Mouse (Mus musculus) regulatory T cell (primary cell): Measurements from ENCODE around the gene Scgb1b27.
"Not testable (repeated sequence)": the region's sequence is repeated elsewhere in the genome, so short reads cannot be mapped to it uniquely, and the experiment has no call there.

ENCODE experiments used
- in situ Hi-C: fragments of 300-600 bp; cut with MboI, MseI; formaldehyde crosslinking; loops from one replicate; pipeline ENCODE4 v1.15.1; 2025; ENCODE audit warnings: high pct_unique_total_duplicates

Scgb1b27 gene

DNA sequence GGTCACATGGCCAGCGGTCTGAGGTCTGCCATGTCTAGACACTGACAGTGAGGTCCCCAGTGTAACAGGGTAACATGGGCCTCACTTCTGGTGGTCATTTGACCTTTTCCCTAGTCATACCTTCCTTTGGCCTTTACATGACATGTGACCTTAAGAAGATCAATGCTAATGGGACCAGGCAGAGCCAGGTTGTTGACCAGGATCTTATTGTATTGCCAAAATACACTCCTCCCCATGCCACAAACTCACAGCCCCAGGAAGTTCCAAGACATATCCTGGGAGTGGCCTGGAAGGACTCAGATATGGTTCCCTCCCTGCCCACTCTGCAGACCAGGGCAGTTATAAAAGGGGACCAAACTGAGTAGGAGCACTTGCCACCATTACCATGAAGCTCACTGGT is at the start of gene Scgb1b27:
Gene Scgb1b27 (plus strand): TSS at position 301 of the 400 bp plus-strand sequence.
- in situ Hi-C loops: not testable (repeated sequence)

DNA sequence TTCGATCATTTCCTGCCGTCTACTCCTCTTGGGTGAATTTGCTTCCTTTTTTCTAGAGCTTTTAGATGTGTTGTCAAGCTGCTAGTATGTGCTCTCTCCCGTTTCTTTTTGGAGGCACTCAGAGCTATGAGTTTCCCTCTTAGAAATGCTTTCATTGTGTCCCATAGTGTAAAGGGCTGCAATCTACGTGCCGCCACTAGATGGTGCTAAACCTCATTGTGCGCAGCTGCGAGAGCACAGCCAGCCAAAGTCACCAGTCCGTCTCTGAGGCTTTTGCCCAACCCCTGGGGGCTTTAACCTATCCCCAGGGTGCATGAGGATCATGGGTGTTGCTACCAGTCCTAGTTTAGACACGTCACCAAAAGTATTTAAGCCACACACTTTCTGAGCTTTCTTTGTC is 39.0 kb upstream of the Scgb1b27 start:
- in situ Hi-C loops: not testable (repeated sequence)

GRCm38 (mm10) chr7:34013842-34014241 is 7.4 kb upstream of the Scgb1b27 start, which contains the start of gene Scgb2b27:
TSS of gene Scgb2b27 (minus strand) at chr7:34013942.
- in situ Hi-C loops: no loop called here

DNA sequence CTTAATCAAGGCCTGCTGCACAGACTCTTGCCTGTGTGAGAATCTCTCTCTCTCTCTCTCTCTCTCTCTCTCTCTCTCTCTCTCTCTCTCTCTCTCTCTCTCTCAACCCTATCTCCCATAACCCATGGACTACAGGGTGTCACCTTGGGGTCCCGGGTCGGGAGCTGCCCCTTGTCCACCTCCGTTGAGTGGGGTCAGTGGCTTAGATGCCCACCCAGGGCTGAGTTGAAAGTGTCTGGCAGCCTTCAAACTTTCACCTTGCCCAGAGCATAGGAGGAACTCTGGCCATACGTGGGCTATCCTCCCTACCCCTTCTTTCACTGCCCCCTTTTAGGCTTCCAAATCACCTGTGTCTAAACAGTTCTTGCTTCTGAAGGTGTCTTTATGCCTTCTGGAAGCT is 4.4 kb downstream of the Scgb1b27 start:
- in situ Hi-C loops: no loop called here

DNA sequence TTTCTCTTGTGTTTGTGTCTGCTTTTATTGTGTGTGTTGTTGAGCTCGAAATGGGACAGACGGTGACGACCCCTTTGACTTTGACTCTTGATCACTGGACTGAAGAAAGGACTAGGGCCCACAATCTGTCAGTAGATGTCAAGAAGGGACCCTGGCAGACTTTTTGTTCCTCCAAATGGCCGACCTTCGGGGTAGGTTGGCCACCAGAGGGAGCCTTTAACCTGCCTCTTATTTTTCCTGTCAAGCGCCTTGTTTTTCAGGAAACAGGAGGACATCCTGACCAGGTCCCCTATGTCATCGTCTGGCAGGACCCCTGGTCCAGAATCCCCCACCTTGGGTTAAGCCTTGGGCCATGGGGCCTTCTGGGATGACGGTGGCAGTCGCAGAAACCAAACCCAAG is 5.9 kb downstream of the Scgb1b27 start:
- in situ Hi-C loops: not testable (repeated sequence)

DNA sequence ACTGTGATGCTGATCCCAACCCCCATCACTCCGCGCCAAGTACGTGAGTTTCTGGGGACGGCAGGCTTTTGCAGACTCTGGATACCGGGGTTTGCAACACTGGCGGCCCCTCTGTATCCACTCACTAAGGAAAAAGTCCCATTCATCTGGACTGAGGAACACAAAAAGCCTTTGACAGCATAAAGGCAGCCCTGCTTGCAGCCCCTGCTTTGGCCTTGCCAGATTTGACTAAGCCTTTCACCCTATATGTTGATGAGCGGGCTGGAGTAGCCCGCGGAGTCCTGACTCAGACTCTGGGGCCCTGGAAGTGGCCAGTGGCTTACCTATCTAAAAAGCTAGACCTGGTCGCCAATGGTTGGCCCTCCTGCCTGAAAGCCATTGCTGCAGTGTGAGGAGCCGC is 8.7 kb downstream of the Scgb1b27 start:
- in situ Hi-C loops: no loop called here

DNA sequence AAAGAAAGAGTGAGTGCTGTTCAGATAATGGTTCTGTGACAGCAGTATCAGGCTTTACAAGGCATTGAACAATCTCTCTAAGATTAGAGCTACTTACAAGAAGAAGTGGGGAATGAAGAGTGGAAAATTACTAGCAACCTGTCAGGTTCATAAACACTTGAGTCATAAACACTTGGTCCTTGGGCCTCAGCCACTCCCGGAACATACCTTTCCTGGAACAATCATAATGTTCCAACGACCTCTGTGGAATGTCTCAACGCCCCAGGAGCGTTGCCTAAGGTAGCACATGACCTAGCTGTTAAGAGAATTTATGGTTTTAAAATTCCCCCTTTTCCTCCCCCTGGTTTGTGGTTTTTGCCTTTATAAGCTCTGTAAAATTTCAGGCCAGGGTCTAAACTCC is 13.3 kb downstream of the Scgb1b27 start:
- in situ Hi-C loops: not testable (repeated sequence)

DNA sequence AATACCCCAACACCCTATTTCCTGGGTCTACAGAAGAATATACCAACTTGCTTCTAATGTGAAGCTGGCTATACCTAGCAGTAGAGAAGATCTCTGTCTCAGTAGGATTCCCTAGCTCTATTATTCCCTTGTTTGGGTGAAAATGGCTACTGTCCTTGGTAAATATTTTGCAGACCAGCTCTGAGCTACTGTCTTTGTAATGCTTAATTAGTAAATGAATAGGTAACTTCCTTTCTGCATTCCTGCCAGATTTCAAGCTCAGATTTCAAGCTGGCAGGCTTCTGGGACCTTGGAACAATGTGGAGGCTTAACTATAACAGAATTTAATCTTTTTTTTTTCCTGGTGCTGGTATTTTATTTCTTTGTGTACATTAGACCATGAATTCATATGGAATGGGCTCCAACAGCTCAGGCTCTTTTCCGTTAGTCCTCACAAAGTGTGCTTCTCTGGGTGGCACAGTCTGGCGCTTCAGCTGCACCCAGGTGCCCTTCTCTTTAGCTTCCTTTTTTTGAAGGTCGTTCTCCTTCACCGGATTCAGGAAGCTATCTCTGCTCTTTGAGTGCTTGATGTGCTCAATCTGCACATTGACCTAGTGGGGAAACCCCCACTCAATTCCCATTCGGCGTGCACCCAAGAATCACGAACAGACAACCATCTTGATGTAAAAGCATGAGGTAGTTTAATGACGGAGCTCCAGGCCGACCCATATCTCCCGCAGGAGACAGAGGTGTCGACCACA is 15.0 kb downstream of the Scgb1b27 start:
- in situ Hi-C loops: not testable (repeated sequence)

DNA sequence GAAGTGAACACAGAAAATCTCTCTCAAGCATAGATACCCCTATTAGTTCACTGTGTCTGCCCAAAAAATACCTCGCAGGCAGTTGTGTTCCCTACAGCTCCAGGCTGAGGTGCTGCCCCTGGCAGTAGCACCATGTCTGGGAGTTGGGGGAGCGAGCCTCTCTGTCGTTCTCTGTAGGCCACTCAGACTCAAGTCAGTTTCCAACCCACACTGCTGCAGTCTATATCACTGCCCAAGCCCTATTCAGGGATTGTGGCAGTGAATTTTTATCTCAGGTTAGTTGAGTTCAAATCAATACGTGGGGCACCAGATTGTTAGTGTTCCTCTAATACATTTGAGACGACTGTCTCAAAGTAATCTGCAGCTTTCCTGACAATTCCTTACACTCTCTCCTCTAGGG is 46.8 kb downstream of the Scgb1b27 start:
- in situ Hi-C loops: not testable (repeated sequence)
